Mouse (Mus musculus): ENCODE results near the gene Fmod. TPM values are rescaled to one million over a fixed set of nuclear protein-coding genes. Genes with fewer than 3 reads are reported as not detected.

The Fmod gene
- polyA plus RNA-seq, 1 experiment from 2014 or later = 16.0 TPM

GRCm38 (mm10) chr1:134092852-134093770 is 56.1 kb downstream of the Fmod start:
- no peaks in the 10 kb centered on the region for H3K36me3 ChIP-seq (ENCODE audit: control insufficient read depth, insufficient read depth, low read length)
- DNase-seq (ENCODE audit: low spot score) (peak; percentile 90), ATAC-seq (ENCODE audit: insufficient read depth, low FRiP score, low TSS enrichment) (peak; percentile 67)
- H3K4me3 ChIP-seq (ENCODE audit: low read depth, low read length) = peak overlapping the region; percentile 32
- H3K9me3 ChIP-seq (ENCODE audit: control insufficient read depth, low read length) = no peaks in the 10 kb centered on the region
- peak overlapping the region; percentile 58 for H3K4me2 ChIP-seq (ENCODE audit: low read depth)
- H3K4me1 ChIP-seq (ENCODE audit: control insufficient read depth, insufficient read depth, low read length) = peaks cover 12% of the 10 kb centered on the region
- 2% methylated on average over 43 of the region's 43 CpGs for WGBS
- no peaks in the 10 kb centered on the region for H3K27me3 ChIP-seq (ENCODE audit: control insufficient read depth, insufficient read depth, low read length)
- H3K27ac ChIP-seq (ENCODE audit: low read depth, low read length) = peak overlapping the region; percentile 62
- H3K9ac ChIP-seq (ENCODE audit: low read length) = peak overlapping the region; percentile 49

GRCm38 (mm10) chr1:134093771-134094526 is 56.9 kb downstream of the Fmod start:
- DNase-seq (ENCODE audit: low spot score) (no peak), ATAC-seq (ENCODE audit: insufficient read depth, low FRiP score, low TSS enrichment) (no peak)
- Histone ChIP-seq H3K4me3 (ENCODE audit: low read depth, low read length) (no peak overlapping the region; the same call in 1 of the 2 replicates), H3K9me3 (ENCODE audit: control insufficient read depth, low read length) (no peaks in the 10 kb centered on the region), H3K9ac (ENCODE audit: low read length) (peak overlapping the region; percentile 49), H3K27ac (ENCODE audit: low read depth, low read length) (peak overlapping the region; percentile 62; the same call in 1 of the 2 replicates), H3K4me1 (ENCODE audit: control insufficient read depth, insufficient read depth, low read length) (peaks cover 17% of the 10 kb centered on the region), H3K27me3 (ENCODE audit: control insufficient read depth, insufficient read depth, low read length) (no peaks in the 10 kb centered on the region), H3K4me2 (ENCODE audit: low read depth) (peak overlapping the region; percentile 58), H3K36me3 (ENCODE audit: control insufficient read depth, insufficient read depth, low read length) (no peaks in the 10 kb centered on the region)
- WGBS = 70% methylated on average over 13 of the region's 13 CpGs

GRCm38 (mm10) chr1:134095033-134095612 is 58.1 kb downstream of the Fmod start:
- Histone ChIP-seq H3K36me3 (ENCODE audit: control insufficient read depth, insufficient read depth, low read length) (no peaks in the 10 kb centered on the region), H3K4me1 (ENCODE audit: control insufficient read depth, insufficient read depth, low read length) (peaks cover 22% of the 10 kb centered on the region), H3K27me3 (ENCODE audit: control insufficient read depth, insufficient read depth, low read length) (no peaks in the 10 kb centered on the region), H3K4me2 (ENCODE audit: low read depth) (no peak overlapping the region), H3K9ac (ENCODE audit: low read length) (no peak overlapping the region), H3K27ac (ENCODE audit: low read depth, low read length) (no peak overlapping the region), H3K9me3 (ENCODE audit: control insufficient read depth, low read length) (no peaks in the 10 kb centered on the region), H3K4me3 (ENCODE audit: low read depth, low read length) (no peak overlapping the region)
- ATAC-seq (ENCODE audit: insufficient read depth, low FRiP score, low TSS enrichment) = no peak
- 63% methylated on average over 7 of the region's 7 CpGs for WGBS
- DNase-seq (ENCODE audit: low spot score) = no peak

- no peaks in the 10 kb centered on the region for H3K9me3 ChIP-seq (ENCODE audit: control insufficient read depth, low read length)
- H3K27me3 ChIP-seq (ENCODE audit: control insufficient read depth, insufficient read depth, low read length) = no peaks in the 10 kb centered on the region
- WGBS = 90% methylated on average over 4 of the region's 4 CpGs
- DNase-seq (ENCODE audit: low spot score) = no peak
- H3K4me2 ChIP-seq (ENCODE audit: low read depth) = no peak overlapping the region
- peak overlapping the region; percentile 68; the same call in 1 of the 2 replicates for H3K27ac ChIP-seq (ENCODE audit: low read depth, low read length)
- H3K4me1 ChIP-seq (ENCODE audit: control insufficient read depth, insufficient read depth, low read length) = peaks cover 22% of the 10 kb centered on the region
- H3K4me3 ChIP-seq (ENCODE audit: low read depth, low read length) = no peak overlapping the region
- no peak for ATAC-seq (ENCODE audit: insufficient read depth, low FRiP score, low TSS enrichment)
- H3K36me3 ChIP-seq (ENCODE audit: control insufficient read depth, insufficient read depth, low read length) = no peaks in the 10 kb centered on the region
- no peak overlapping the region; the same call in 1 of the 2 replicates for H3K9ac ChIP-seq (ENCODE audit: low read length)
These were observed 58.7 kb downstream of the Fmod start for GRCm38 (mm10) chr1:134095721-134096120.

GRCm38 (mm10) chr1:134096264-134096934 is 59.3 kb downstream of the Fmod start:
- no peak overlapping the region for H3K4me3 ChIP-seq (ENCODE audit: low read depth, low read length)
- no peaks in the 10 kb centered on the region for H3K27me3 ChIP-seq (ENCODE audit: control insufficient read depth, insufficient read depth, low read length)
- H3K4me1 ChIP-seq (ENCODE audit: control insufficient read depth, insufficient read depth, low read length) = peaks cover 22% of the 10 kb centered on the region
- H3K9ac ChIP-seq (ENCODE audit: low read length) = no peak overlapping the region; the same call in 1 of the 2 replicates
- peak; percentile 57 for ATAC-seq (ENCODE audit: insufficient read depth, low FRiP score, low TSS enrichment)
- 50% methylated on average over 14 of the region's 14 CpGs for WGBS
- no peaks in the 10 kb centered on the region for H3K36me3 ChIP-seq (ENCODE audit: control insufficient read depth, insufficient read depth, low read length)
- peak overlapping the region; percentile 70 for H3K27ac ChIP-seq (ENCODE audit: low read depth, low read length)
- DNase-seq (ENCODE audit: low spot score) = peak; percentile 49
- no peaks in the 10 kb centered on the region for H3K9me3 ChIP-seq (ENCODE audit: control insufficient read depth, low read length)
- H3K4me2 ChIP-seq (ENCODE audit: low read depth) = no peak overlapping the region

- Histone ChIP-seq H3K36me3 (ENCODE audit: control insufficient read depth, insufficient read depth, low read length) (no peaks in the 10 kb centered on the region), H3K27ac (ENCODE audit: low read depth, low read length) (peak overlapping the region; percentile 70), H3K4me2 (ENCODE audit: low read depth) (no peak overlapping the region), H3K9ac (ENCODE audit: low read length) (no peak overlapping the region), H3K9me3 (ENCODE audit: control insufficient read depth, low read length) (no peaks in the 10 kb centered on the region), H3K4me3 (ENCODE audit: low read depth, low read length) (no peak overlapping the region), H3K4me1 (ENCODE audit: control insufficient read depth, insufficient read depth, low read length) (peaks cover 18% of the 10 kb centered on the region), H3K27me3 (ENCODE audit: control insufficient read depth, insufficient read depth, low read length) (no peaks in the 10 kb centered on the region)
- WGBS = 90% methylated on average over 7 of the region's 7 CpGs
- ATAC-seq (ENCODE audit: insufficient read depth, low FRiP score, low TSS enrichment) (no peak), DNase-seq (ENCODE audit: low spot score) (no peak)
These were observed 60.2 kb downstream of the Fmod start for GRCm38 (mm10) chr1:134097080-134097855.
